Mouse (Mus musculus): Measurements from ENCODE around the gene Kif14. TPM values are rescaled to one million over a fixed set of nuclear protein-coding genes. Genes with fewer than 3 reads are reported as not detected.
"Not testable (repeated sequence)": the region's sequence is repeated elsewhere in the genome, so short reads cannot be mapped to it uniquely, and the experiment has no call there.

Kif14 gene
- total RNA-seq, 2 experiments from 2014 or later: 0.12 to 0.20 TPM

DNA sequence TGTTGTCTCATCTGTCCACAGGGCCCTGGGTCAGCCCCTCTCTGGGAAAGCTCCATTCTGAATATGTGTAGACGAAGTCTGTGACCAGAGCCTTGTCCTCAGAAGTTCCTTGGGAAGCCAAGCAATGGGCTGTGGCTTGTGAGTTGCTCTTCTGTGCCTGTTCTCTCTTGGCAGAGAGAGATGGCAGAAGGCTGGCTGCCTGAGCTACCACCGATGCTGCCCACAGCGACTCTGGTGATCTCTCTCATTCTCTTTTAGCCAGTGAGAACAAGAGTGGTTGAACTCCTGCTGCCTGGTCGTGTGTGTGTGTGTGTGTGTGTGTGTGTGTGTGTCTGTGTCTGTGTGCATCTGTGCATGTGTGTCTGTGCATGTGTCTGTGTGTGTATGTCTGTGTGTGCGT lies 13.7 kb upstream of the Kif14 start:
- H3K27ac ChIP-seq: no peak overlapping the region
- no peak for DNase-seq (ENCODE audit: low spot score in 2 of 2)
- no peak overlapping the region for H3K4me3 ChIP-seq
- no peak for TF ChIP-seq CTCF (conservative IDR thresholded peaks at IDR 0.05)

DNA sequence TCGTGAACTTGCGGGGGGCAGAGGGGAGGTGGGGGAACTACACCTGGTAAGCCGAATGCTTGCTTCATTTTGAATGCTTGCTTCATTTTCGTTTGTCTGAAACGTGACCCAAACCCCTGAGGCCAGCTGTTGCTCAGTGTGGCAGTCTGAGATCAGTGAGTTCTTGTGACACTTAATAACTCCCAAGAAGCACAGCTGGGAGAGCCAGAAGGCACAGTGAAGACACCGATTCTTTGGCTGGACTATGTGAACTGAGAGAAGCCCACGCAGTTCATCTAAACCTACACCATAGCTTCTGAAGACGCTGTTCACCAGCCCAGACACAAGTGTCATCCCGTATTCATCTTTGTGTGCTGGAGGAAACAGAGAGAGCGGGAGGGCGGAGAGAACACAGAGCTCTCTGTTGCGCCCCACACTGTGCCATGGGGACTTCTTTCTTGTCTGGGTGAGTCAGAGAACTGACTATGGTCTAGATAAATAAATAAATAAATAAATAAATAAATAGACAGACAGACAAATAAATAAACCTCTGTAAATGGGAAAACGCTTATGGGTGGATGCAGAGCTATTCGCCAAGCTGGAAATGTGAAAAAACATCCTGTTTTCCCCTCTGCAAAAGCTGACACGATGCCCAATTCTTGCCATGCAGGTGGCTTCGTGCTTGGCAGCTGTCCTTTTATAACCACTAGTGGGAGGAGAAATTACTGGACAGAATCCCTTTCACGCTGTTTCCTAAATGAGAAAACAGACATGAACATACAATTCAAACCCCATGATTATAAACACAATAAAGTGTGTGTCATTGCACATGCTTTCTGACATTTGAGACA lies 10.2 kb upstream of the Kif14 start:
- H3K27ac ChIP-seq: no peak overlapping the region
- no peak overlapping the region for H3K4me3 ChIP-seq
- no peak for TF ChIP-seq CTCF (conservative IDR thresholded peaks at IDR 0.05)
- no peak for DNase-seq (ENCODE audit: low spot score in 2 of 2)

DNA sequence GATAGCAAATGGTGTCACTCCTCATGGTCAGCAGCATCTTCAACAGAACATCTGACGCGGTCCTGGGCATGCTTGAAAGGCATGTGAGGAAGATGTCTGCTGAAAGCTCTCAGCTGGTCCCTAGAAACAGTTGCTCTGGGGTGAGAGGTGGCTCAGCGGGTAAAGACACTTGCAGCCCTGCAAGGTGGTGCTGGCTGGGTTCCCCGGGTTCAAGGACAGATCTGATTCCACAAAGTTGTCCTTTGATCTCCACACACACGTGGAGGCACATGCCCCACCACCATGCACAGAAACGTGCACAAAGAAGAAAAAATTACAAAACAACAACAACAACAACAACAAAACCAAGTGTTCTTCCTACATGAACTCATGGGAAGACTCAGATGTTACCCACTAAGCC lies 9.4 kb upstream of the Kif14 start:
- no peak overlapping the region for H3K4me3 ChIP-seq

DNA sequence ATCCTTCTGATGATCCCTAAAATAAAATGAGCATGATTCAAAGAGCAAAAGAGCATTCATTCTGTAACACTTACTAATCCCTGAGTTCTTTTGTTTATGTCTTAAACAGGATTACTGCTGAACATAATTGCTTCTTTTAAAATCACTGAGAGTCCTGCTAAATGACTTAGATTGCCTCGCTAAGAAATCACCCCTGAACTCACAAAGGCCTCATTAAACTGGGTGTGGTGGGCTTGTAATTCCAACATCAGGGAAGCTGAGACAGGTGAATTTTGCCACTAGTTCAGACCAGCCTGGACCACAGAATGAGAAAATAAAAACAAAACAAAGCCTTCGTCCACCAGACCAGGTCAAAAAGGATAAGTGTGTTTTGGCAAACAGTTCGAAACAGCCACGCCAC lies 8.7 kb upstream of the Kif14 start:
- Histone ChIP-seq H3K4me3 (no peak overlapping the region), H3K27ac (no peak overlapping the region)
- TF ChIP-seq CTCF (conservative IDR thresholded peaks at IDR 0.05): no peak
- no peak for DNase-seq (ENCODE audit: low spot score in 2 of 2)

More for the DNA sequence above, 9.4 kb upstream of the Kif14 start:
- no peak overlapping the region for H3K27ac ChIP-seq
- no peak for TF ChIP-seq CTCF (conservative IDR thresholded peaks at IDR 0.05)
- no peak for DNase-seq (ENCODE audit: low spot score in 2 of 2)

DNA sequence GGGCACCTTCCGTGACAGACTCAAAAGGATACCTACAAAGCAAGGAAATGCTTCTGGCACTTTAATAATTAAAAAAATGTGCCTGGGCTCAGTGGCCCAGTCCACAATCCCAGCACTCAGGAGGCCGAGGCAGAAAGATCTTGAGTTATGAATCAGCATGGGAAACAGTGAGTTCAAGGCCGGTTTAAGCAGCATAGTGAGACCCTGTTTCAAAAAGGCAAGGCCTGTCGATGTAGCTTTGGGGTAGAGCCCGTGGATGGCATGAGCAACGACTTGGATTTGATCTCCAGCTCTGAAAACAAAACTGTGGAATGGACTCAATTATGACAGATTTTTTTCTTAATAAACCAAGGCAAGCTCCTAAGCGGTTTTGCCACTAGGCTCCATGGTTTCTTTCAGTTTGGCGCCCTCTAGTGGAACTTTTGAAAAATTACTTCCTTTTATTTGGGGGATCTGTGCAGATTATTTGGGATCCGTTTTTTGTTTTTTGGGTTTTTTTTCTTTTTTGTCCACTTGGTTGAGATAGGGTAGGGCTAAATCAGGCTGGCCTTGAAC lies 7.4 kb upstream of the Kif14 start:
- Histone ChIP-seq H3K4me3 (no peak overlapping the region), H3K27ac (no peak overlapping the region)
- TF ChIP-seq CTCF (conservative IDR thresholded peaks at IDR 0.05): peak; percentile 91
- DNase-seq (ENCODE audit: low spot score in 2 of 2): peak; percentile 52 to 57

DNA sequence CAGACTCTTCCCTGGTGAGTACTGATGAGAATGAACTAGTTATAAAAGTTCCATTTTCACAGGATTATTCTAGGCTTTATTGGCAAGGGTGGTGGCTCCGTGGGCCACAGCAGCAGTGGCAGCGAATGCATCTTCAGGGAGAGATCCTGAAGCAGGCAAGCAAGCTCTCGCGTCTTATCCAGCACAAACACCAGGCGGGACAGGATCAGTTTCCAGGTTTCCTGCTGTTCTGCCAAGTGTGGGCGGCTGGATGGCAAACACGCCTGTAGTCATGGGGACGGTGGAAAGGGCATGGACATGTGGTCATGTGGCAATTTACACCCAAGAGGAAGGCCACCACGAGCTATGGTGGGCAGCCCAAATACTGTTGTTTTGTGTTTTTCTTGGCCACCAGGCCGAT lies 3.7 kb upstream of the Kif14 start:
- Histone ChIP-seq H3K4me3 (no peak overlapping the region), H3K27ac (no peak overlapping the region)
- no peak for TF ChIP-seq CTCF (conservative IDR thresholded peaks at IDR 0.05)
- DNase-seq (ENCODE audit: low spot score in 2 of 2): no peak

DNA sequence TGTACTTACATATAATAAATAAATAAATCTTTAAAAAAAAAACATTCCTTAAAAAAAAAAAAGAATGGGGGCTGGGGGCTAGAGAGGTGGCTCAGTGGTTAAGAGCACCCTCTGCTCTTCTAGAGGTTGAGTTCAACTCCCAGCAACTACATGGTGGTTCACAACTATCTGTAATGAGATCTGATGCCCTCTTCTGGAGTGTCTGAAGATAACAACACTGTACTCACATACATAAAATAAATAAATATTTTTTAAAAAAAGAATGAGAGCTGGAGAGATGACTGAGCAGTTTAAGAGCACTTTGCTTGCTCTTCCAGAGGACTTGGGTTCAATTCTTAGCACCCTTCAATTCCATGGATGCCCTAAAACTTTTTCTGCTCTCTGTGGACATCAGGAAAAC lies 975 bp upstream of the Kif14 start:
- Histone ChIP-seq H3K4me3 (no peak overlapping the region), H3K27ac (no peak overlapping the region)
- TF ChIP-seq CTCF (conservative IDR thresholded peaks at IDR 0.05): peak; percentile 54
- DNase-seq (ENCODE audit: low spot score in 2 of 2): no peak

DNA sequence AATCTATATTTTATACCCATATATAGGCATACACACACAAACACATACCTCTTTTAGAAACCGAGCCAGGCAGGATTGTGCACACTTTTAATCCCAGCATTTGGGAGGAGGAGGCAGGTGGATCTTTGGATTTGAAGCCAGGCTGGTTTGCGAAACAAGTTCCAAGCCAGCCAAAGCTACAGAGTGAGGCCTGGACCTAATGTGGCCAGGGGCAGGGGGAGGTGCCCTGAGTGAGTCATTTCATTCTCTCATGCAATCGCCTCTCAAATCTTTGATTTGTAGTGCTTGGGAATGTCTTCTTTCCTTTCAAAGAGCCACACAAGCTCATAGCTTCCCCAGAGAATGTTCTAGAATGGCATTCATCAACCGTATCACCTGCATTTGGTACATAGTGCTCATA lies 3.3 kb downstream of the Kif14 start:
- no peak for DNase-seq (ENCODE audit: low spot score in 2 of 2)
- Histone ChIP-seq H3K4me3 (no peak overlapping the region), H3K27ac (no peak overlapping the region)
- no peak for TF ChIP-seq CTCF (conservative IDR thresholded peaks at IDR 0.05)

DNA sequence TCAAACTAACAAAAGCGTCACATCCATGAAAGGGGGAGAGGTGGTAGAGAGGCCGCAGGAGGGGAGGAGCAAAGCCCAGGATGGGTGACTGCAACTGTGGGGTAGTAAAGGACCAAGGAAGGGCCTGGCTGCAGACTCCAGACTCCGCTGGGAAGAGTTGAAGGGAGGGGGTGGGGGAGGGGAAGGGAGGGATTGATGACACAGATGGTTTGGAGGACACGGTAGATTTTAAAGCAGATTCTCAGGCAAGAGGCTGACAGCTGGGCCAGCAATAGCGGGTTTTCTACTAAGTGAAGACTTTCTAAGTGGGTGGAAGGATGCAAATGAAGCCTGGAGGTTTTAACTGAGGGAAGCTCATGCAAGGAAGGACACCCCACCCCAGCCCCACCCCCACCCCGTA lies 4.3 kb downstream of the Kif14 start:
- H3K4me3 ChIP-seq: no peak overlapping the region
- DNase-seq (ENCODE audit: low spot score in 2 of 2): no peak
- no peak for TF ChIP-seq CTCF (conservative IDR thresholded peaks at IDR 0.05)
- H3K27ac ChIP-seq: no peak overlapping the region

DNA sequence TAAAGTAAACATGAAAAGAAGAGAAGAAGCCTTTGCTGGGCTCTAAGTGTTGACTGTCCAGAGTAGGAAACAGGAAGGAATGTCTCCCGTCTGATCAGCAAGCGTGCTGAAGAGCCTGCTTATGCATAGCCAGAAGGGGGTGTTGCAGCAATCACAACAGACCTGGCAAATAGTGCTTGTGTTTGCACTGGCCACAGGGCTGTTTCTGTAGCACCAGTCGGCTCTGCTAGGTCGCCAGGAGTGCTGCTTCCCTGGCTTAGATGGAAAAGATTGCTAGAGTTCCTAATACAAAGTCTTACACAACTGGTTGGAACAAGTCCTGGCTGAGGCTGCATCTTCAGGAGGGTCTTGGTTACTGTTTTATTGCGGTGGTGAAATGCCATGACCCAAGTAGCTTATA lies 25.5 kb downstream of the Kif14 start:
- DNase-seq (ENCODE audit: low spot score in 2 of 2): no peak
- no peak overlapping the region for H3K27ac ChIP-seq
- H3K4me3 ChIP-seq: no peak overlapping the region
- no peak for TF ChIP-seq CTCF (conservative IDR thresholded peaks at IDR 0.05)

DNA sequence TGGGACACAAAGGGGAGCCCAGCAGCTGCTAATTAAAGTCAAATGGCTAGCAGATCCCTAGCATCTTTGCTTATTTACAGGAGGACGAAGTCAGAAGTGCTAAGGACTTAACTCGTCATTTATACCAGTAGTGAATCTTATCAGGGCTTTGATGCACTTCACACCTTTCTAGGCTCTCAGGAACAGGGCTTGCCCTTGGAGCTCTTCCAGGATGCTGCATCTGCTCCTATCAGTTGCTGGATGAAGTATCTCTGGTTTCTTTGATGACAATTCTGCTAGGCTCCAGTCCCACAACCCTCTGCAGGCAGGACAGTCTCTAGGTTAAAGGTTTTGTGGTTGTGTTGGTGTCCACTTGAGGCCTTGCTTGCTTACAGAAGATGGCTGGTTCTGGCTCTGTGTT lies 26.1 kb downstream of the Kif14 start:
- no peak overlapping the region for H3K27ac ChIP-seq
- TF ChIP-seq CTCF (conservative IDR thresholded peaks at IDR 0.05): no peak
- H3K4me3 ChIP-seq: no peak overlapping the region
- no peak for DNase-seq (ENCODE audit: low spot score in 2 of 2)

DNA sequence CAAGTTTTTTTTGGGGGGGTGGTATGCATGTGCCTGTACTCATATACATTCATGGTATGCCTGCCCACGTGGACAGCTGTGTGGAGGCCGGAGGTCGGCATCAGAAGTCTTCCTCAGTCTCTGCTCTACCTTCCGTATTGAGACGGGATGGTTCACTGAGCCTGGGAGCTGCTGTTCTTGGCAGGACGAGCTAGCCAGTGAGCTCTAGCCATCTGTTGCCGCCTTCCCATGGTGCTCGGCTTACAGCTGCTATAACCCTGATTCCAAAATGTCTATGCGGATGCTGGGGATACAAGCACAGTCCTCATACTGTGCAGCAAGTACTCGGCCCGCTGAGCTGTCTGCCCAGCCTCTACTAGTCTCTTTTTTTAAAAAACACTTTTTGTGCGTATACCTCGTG lies 33.2 kb downstream of the Kif14 start:
- no peak overlapping the region for H3K27ac ChIP-seq
- no peak for DNase-seq (ENCODE audit: low spot score in 2 of 2)
- TF ChIP-seq CTCF (conservative IDR thresholded peaks at IDR 0.05): no peak
- no peak overlapping the region for H3K4me3 ChIP-seq

DNA sequence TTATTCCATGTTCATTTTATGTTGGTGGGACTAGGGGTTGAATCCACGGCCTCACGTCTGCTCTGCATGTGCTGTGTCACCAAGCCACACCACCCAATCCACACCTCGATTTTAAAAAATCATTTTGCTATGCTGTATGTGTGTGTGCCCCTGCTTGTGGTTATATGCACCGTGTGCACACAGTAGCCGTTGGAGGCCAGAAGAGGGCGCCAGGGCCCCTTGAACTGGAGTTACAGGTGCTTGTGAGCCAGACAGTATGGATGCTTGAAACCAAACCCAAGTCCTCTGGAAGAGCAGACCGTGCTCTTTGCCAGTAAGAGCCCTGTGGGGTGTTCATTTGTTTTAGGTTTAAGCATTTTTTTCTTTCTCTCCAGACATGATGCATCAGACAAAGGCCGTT lies 36.8 kb downstream of the Kif14 start:
- no peak overlapping the region for H3K27ac ChIP-seq
- DNase-seq (ENCODE audit: low spot score in 2 of 2): no peak
- TF ChIP-seq CTCF (conservative IDR thresholded peaks at IDR 0.05): no peak
- no peak overlapping the region for H3K4me3 ChIP-seq

DNA sequence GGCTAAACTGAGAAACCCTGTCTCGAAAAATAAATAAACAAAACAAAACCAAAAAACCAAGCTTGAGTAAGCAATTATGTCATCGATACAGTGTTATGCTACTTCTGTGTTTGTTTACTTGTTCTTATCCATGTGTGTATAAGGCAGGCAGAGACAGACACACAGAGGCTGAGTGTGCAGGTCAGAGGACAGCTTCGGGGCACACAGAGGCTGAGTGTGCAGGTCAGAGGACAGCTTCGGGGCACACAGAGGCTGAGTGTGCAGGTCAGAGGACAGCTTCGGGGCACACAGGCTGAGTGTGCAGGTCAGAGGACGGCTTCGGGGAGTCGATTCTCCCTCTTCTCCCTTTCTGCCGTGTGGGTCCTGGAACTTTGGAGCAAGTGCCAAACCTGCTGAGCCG lies 40.1 kb downstream of the Kif14 start:
- not testable (repeated sequence) for H3K4me3 ChIP-seq; DNase-seq (ENCODE audit: low spot score in 2 of 2); H3K27ac ChIP-seq
